Mouse (Mus musculus) T-cell, adult 2 months (primary cell): ENCODE results near the gene Zkscan5.
"Not testable (repeated sequence)": the region's sequence is repeated elsewhere in the genome, so short reads cannot be mapped to it uniquely, and the experiment has no call there.

Experiments used
- DNase-seq: peaks from one replicate; pipeline ENCODE4 v3.0.0; 2022; ENCODE audit warnings: low spot score

Zkscan5 gene

DNA sequence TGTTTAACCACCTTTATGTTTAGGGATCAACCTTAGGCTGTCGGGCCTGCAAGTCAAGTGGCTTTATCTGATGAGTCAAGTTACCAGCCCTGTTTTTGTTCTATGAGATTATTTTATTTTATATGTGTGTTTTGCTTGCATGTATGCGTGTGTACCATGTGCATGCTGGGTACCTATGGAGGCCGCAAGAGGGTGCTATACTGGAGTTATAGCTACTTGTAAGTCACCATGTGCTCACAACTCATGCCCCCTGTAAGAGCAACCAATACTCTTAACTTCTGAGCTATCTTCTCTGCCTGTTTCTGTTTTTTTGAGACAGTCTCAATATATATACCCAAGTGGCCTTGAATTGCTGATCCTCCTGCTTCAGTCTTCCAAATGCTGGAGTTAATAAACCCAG lies 9.1 kb downstream of the Zkscan5 start:
- DNase-seq = no peak

DNA sequence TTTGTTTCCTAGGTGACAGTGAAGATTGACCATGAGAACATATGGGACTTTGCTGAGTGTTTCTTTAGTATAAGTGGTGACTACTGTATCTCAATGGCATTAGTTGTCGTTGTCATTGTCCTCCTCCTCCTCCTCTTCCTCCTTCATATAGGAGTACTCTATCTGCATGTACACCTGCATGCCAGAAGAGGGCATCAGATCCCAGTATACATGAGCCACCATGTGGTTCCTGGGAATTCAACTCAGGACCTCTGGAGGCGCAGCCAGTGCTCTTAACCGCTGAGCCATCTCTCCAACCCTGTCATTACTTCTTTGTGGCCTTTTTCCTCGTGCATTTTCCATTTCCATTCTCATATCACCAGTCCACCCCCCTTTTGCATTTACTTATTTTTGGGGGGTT lies 10.3 kb downstream of the Zkscan5 start:
- DNase-seq = no peak

DNA sequence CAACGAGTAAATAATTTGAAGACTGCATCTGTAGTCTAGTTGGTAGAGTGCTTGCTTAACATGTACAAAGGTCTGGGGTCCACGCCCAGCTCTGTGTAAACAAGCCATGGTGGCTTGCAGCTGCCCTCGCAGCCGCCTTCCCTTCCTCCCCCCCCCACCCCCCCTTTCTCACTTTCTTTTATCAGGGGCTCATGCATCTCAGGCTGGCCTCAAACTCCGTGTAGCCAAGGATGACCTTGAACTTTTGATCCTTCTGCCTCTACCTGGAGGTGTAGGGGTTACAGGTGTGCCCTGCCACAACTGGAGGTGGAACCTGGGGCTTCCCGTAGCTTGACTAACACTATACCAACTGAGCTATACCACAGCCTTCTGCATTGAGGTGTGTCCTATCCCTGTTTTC lies 13.4 kb downstream of the Zkscan5 start:
- DNase-seq = no peak

DNA sequence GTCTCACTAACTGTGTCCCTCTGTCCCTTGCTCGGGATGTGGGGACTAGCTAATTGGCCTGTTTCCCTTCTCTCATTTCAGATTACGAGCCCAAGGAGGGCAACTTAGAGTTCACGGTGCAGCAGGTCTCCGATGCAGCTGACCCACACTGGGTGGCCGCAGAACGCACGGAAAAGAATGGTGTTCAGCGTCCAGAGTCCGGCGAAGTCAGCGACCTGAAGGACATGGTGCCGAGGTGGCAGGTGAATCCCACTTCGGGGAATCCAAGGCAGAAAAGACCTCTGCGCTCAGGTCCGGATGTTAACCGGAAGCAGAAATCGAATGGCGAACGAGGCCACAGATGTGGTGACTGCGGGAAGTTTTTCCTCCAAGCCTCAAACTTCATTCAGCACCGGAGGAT lies 13.8 kb downstream of the Zkscan5 start:
- DNase-seq = no peak

DNA sequence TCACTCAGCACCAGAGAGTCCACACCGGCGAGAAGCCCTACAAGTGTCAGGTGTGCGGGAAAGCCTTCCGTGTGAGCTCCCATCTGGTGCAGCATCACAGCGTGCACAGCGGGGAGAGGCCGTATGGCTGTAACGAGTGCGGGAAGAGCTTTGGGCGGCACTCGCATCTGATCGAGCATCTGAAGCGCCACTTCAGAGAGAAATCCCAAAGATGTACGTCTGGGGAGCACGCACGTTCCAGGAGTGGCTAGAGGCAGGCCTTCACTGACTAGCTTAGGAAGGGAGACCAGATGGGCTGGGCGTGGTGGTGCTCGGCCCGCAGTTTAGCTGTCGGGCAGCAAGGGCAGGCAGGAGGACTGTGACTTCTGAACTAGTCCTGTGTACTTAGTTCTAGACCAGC lies 14.3 kb downstream of the Zkscan5 start:
- DNase-seq = no peak

DNA sequence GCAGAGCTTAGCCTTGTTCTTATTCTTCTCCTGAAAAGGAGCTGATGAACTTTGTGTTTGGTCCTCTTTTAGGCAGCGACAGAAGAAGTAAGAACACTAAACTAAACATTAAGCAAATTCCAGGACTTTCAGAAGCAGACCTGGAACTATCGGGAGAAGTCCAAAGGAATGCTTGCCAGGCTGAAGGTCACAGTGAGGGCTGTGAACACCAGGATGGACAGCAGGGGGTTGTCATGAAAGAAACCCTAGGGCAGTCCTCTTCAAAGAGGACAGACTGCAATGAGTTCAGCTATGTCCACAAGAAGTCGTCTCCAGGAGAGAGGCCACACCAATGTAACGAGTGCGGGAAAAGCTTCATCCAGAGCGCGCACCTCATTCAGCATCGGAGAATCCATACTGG lies 15.6 kb downstream of the Zkscan5 start:
- no peak for DNase-seq

DNA sequence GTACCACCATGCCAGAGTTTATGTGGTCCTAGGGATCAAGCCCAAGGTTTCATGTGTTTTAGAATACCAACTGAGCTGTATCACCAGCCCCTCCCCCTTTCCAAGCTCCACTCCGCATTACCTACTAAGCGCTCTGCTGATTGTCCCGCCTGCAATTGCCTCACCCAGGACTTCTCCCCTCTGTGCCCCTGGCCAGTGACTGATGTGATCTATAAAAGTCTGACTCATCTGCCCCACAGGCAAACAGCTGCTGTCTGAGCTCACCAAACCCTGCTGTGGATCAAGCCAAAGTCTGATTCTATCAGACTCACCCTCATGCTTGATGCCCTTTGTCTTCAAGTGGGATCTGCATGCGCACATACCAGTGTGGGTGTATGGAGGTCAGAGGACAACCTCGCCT lies 18.5 kb downstream of the Zkscan5 start:
- DNase-seq = no peak

DNA sequence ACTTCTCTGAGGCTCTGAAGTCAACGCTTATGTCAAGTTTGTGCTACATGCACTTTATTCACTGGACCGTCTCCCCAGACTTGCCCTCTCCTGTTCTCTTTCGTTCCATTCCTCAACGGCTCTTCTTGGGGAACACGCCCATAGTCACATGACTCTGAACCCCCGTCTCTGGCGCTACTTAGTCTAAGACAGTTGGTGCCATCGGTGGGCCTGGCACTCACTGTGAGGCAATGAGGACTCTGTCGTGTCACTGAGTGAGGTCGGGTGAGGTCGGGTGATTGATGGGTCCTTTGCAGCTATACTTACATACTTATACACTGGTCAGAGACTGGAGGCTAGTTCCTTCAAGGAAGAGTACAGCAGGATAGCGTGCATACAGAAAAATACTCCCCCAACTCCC lies 19.0 kb downstream of the Zkscan5 start:
- no peak for DNase-seq

DNA sequence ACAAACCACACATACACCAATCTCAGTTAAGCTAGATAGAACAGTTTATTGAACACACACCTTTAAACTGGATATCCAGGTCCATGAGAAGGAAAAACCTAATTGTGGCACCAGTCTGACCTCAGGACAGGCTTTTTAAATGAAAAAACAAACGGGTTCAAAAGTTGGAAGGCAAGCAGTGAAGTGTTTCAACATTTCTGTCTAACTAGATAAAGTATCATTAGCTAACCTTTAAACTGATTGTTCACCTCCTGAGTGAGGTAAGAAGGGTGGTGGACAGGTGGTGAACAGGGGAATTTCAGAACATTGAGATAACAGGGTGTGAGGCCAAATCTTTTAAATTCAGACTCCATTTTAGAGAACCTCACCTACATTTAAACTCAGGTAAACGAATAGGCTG lies 22.1 kb downstream of the Zkscan5 start:
- DNase-seq = no peak

DNA sequence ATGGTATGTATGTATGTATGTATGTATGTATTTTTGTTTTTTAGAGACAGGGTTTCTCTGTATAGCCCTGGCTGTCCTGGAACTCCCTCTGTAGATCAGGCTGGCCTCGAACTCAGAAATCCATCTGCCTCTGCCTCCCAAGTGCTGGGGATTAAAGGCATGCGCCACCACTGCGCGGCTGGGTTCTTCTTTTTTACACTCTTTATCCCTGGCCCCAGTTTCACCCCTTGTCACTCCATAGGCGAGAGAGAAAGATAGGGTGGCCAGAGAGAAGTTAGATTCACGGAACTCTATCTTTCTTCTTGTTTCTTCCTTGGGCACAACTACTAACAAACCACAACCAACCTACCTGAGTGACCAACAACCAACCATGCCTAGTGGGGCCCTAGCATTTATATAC lies 24.9 kb downstream of the Zkscan5 start:
- DNase-seq = not testable (repeated sequence)

DNA sequence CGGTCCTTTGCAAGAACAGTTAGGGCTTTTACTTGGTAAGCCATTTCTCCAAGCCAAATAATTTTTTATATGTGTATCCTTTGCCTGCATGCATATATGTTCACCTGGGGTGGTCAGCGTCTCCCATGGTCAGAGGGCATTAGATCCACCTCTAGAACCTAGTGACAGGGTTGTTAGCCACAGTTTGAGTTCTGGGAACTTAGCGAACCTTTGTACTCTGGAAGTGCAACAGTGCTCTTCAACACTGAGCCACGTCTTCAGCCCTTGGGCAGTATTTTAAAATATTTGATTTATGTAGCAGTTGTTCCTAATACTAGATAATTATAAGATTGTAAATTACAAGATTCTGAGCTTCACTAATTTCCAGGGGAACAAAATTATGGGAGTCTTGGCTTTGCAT lies 26.3 kb downstream of the Zkscan5 start:
- DNase-seq = no peak

DNA sequence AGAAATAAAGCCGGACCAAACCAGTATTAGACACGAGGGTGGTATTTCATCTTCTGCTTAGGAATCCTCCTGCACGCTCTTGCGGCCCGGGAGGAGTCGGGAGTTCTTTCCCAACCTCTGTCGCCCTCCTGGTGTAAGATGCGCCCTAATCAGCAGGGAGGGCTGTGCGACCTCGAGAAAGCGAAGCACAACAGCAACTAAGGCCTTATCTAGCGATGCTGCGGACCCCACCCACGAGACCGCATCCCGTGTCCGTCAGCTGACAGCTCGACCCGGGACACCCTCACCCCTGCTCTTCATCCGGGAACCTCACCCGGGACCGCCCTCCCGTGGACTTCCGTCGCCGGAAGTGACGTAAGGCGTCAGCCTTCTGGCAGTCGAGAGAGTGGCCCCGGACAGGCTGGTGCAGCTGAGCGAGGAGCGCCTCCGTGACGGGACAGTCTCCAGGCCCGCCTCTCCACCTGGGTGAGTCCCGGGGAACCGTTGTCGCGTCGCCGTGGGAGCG lies 27.1 kb downstream of the Zkscan5 start, which contains the start of gene Zfp655:
TSS of gene Zfp655 (plus strand) at position 349 of the 505 bp plus-strand sequence.
- DNase-seq = peak; percentile 99

DNA sequence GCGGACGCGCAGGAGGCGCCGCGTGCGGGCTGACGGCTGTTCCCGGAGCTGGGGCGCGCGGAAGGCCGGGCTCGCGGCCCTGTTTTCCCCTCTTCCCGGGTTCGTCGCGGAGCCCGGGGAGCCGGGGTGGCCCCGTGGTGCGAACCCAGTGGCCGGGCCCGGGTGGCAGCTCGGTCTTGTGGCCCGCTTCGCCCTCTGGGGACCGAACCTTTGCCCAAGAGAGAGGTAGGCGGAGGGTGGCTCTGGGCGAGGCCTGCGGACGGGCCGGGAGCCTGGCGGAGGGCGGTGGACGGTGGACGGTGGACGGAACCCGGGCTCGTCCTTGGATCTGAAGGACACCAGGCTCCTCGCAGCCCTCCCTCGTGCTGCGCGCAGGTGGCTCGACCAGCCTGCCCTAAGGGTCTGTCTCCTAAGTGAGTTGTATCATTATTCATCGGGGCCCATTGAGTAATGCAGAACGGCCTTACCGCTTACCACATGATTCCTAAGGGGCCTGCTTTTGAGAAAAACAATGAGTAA lies 27.6 kb downstream of the Zkscan5 start:
- DNase-seq = no peak

DNA sequence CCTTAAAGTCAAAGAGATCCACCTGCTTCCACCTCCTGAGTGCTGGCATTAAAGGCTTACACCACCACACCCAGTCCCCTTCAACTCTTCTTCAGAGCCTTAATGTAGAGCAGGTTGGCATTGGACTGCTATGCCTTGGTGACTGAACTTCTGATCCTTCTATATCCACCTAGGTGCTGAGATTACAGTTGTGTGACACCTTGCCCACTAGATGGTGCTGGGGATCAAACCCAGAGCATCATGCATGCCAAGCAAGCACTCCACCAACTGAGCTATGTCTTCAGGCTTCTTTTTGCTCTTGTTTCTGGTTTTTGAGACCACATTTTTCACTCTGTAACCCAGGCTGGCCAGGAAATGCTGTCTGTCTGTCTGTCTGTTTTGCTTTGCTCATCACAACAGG lies 30.3 kb downstream of the Zkscan5 start:
- peak; percentile 45 for DNase-seq

DNA sequence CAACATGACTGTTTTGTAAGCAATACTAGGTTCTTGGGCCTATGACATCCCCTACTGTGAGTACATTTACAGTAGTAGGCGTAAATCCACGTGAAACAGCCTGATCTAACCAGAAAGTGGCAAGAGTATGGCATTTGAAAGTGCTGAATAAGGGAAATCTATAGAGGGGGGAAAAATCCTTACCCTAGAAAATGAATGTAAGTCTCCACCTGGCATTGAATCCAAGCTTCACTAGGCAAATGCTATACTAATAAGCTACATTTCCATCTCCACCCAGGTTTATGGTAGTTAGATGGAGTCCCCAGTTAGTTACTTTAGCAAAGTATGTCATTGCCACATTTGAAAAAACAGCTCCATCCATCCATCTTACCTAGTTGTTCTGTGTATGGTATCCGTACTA lies 45.2 kb downstream of the Zkscan5 start:
- no peak for DNase-seq
